Mouse (Mus musculus): Measurements from ENCODE around the gene Htra3.

Gene Htra3

DNA sequence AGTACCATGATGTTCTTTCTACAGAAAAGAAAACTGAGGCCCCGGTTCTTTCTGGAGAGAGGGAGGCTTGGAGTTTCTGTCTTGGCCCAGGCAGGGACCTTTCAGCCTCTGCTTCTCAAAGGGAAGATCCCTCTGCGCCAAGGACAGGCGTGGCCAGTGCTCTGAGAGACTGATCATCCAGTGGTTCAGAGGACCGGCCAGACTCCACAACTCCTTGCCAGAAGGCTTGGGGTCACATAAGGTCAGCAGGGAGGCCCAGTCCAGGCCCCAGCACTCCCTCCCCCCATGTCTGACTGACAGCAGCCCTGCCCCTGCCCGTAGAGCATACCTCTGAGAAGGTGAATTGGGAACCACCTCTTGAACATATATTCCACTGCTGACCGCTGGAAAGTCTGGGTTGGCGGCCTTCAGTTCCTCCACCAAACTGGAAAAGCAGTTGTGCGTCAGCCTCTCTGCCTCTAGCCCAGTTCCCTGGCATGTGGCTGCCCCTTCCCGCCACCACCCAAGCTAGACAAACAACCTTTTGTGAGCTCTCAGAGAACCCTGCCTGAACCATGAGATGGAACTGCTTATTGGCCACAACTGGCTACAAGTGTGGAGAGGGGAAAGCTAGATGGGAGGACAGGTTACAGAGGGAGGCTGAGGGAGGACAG is 25.7 kb downstream of the Htra3 start:
- no peak for DNase-seq (ENCODE audit: low read depth, low spot score)

DNA sequence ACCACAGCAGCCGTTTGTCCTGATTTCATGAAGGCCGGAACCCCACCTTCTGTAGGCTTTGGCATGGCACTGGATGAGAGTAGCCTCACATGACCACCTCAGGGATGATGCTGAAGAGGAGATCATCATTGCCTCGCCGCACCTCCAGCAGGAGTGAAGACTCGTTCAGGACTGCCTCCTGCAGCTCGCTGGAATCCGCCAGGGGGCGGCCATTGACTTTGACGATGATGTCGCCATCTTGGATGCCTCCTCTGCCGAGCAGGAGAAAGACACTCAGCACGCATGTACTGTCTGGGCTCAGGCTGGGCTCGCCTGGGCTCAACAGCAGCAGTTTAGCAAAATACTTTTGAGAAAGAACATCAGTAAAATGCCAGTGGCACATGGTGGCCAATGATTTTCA is 26.7 kb downstream of the Htra3 start:
- DNase-seq (ENCODE audit: low read depth, low spot score): no peak

DNA sequence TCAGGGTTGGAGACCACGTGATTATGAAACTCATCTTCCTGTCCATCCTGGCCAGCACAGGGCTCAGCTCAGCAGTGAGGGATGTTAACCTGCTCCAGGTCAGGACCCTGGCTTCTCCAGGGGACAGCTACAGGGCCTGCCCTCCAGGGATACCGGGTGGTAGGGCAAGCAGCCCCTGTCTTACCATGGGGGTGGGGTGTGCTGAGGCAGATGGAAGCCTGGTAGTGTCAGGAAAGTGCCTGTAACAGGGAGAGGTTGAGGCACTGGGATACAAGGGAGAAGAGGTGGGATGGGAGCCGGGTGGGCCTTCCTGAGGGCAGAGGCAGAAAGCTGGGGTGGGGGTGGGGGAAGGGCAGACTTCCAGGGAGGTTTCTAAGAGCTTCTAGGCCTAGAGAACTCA is 27.3 kb downstream of the Htra3 start:
- DNase-seq (ENCODE audit: low read depth, low spot score): no peak

DNA sequence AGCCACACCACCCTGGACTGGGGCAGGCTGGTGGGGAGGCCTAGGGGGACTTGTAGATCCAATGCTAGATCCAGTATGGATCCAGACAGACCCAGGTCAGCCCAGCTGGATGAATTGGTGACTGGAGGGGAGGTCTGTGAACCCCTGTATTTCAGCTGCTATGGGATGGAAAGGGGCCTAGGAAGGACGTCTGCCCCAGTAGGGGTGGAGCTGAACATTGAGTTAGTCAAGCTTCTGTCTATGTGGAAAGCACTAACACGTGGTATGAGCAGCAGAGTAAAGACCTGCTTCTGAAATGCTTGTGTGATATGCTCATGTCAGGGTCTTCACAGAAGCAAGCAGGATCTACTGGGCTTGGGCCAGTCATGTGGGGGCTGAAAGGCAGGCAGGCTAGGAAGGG is 31.4 kb downstream of the Htra3 start:
- no peak for DNase-seq (ENCODE audit: low read depth, low spot score)

DNA sequence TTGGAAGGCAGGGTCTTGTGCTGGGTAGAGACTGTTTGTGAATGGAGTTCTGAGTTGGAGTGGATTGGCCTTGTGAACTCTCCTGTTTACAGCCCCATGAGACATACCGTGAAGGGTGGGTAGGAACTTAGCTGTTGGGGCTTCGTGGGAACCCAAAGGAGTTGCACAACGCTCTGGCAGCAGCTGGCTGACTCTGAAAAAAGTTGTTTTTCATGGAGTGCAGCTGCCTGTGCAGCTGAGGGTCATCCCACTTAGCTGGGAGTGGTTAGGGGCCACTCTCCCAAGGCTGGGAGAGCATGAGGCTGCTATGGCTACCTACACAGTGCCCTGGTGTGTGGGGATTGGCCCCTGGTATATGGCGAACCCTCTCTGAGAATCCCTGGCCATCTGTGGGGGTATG is 32.0 kb downstream of the Htra3 start:
- no peak for DNase-seq (ENCODE audit: low read depth, low spot score)

DNA sequence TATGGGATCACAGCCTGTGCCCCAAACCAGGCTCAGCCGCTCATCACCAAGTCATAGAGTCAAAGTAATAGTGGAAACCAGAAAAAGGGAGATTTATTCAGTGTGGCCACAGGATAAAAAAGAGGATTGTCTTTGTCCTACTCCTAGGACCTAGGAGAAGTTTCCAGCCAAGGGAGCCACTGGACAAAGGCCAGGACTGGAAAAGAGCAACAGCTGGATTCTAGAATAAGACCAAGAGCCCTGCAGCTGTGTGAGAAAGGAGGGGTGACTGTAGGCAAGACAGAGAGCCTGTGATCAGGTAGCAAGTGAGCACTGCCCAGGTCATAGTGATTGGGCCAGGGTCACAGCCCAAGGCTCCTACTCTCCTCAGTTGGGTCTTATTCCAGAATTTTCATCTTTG is 32.7 kb downstream of the Htra3 start:
- no peak for DNase-seq (ENCODE audit: low read depth, low spot score)

DNA sequence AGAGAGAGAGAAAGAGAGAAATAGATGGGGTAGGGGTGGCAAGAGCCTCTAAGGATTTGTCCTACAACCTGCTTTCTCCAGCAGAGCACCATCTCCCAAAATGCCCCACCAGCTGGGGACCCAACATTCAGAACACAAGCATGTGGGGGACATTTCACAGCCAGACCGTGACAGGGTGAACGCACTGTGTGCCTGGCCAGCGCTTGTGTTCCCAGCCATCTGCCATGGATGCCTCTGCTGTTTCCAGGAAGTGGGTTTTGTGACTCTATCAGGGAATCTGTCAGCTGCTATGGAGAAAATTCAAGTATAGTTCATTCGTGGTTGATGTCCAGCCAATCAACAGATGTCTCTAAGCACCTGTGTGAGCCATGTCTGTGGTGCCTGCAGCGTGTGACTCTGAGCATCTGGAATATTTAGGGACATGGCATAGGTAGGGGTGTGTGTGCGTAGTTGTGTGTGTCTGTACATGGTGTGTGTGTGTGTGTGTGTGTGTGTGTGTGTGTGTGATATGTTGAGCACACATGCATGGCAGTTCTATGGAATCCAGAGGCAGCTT is 33.6 kb downstream of the Htra3 start:
- no peak for DNase-seq (ENCODE audit: low read depth, low spot score)

DNA sequence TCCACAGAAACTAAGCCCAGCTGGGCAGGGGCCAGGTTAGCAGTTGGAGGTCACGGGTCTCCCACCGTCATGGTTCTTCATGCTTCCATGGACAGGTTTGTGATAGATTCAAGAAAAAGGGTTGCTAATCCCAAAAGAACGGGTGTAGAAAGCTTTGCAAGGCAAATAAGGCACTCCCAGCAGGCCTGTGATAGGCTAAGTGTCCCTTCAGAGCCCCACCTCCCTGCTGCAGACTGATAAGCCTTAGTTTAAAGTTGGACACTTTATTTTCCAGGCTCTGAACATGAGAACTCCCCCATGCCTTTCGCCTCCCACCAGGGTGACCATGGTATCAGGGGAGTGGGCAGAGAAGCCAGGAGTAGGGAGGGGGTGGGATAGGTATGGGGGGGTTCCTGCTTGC is 35.5 kb downstream of the Htra3 start:
- no peak for DNase-seq (ENCODE audit: low read depth, low spot score)

DNA sequence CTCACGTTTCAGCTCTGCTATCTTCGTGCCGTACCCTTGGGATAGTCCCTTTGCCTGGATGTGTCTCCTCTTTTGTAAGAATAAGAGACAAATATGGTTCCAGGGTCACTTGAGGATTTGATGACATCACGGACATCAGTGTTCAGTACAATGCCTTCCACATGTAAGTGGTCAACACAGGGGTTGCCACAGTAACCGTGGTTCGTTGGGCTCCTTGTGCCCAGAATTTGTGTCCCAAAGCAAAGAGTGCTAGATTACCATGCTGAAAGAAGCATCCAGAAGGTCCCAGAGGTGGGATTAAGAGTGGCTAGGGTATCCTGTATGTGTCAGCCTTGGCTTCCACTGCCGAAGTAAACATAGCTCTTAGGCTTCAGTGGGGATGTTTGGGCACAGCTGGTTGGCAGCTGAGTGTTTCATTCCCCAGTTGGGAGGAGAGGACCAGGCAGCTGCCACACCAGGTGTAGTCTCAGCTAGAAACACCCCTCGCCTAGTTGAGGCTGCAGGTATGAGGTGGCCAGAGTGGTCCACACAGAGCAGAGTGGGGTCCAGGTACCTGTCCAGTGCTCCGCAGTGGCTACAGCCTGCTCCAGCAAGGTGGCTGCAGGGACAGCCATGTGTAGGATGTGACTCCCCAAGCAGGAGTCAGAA is 36.1 kb downstream of the Htra3 start:
- DNase-seq (ENCODE audit: low read depth, low spot score): no peak

DNA sequence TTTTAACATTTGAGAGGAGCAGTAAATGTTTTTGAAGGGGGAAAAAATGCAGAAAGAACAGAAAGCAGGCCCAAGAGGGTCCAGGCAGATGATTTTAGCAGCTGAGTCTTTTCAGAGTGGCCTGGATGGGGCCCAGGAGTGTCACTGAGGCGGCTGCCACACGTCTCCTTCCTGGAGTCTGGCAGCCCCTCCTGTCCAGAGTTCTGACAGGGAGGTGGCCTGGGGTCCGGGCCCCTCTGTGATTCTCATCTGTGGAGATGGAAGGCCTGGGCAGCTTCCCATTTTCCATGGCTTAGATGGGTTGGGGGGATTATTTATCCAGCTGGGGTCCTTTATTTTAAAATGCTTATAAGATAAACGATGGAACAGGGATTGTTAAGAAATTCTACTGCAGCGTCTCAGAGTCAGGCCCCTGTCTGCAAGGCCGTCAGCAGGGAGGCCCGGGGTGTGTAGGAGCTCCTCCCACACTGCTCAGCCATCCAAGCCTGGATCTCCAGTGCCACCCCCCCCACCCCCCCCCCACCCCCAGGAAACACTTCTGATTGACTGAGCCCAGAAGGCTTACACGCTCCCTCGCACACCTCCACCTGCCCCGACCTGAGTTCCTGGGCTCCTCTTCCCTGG is 37.5 kb downstream of the Htra3 start:
- DNase-seq (ENCODE audit: low read depth, low spot score): no peak

DNA sequence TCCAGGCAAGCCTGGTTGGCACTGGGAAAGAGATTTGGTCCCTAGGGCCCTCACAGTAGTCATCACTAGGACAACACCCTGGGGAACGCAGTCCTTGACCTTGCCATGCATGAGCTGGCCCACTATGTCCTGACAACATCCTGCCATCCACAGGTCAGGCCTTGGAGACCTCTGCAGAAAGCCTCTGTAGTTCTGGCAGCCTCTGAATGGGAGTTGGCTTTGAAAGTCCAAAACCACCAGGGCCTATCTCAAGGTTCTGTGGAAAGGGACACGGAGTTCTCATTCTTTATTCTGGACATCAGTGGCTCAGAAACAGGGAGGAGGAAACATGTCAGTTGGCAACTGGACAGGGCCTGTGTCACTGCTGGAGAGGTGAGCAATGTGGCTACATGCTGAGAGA is 43.6 kb downstream of the Htra3 start:
- no peak for DNase-seq (ENCODE audit: low read depth, low spot score)

DNA sequence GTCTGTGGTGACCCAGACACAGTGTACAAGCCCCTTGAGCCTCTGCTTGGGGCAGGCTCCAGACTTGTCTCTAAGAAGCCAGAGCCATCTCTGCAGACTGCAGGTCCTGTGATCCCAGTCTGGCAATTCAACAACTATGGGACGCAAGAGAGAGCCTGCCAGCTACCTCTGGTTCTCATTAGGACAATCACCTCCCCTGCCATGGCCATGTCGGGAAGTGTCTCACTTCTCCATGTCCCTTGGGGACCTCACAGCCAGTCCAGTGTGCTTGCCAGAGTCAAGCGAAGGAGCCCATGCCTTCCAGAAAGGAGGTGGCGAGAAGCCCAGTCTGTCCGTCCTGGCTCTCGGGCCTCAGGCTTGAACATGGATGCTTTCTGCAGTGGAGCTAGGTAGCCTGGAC is 46.7 kb downstream of the Htra3 start:
- DNase-seq (ENCODE audit: low read depth, low spot score): no peak

DNA sequence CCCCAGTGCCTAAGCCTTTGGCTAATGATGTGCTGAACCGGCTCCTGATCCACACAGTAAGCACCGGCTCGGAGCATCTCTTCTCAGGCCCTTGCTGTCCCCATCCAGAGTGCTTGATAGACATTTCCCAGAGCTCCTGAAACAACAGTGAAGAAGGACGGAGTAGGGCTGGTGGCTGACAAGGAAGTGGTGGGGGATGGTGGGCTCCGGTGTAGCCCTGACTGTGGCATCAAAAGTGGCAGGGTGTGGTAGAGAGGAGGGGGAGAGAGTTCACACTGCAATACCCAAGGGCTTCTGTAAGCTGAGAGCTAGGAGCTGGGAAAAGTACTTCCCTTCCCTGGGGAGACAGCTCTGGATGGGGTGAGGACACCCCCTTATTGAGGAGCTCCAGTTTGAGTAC is 47.8 kb downstream of the Htra3 start:
- DNase-seq (ENCODE audit: low read depth, low spot score): no peak

DNA sequence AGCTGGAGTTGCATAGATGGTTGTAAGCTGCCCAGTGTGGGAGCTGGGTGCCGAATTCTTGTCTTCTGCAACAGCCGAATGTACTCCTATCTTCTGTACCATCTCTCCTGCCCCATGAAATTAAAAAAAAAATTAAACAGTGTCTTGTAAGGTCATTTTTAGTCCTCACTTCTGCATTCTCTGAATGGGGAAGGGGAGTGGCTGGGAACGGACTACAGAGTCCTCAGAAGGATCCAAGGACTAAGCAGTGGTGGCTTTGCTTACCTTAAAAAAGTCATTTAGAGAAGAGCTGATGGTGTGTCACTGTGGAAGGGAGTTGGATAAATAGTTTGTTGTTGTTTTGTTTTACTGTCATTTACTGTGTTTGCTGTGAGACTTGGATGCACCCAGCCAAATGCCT is 48.4 kb downstream of the Htra3 start:
- no peak for DNase-seq (ENCODE audit: low read depth, low spot score)

DNA sequence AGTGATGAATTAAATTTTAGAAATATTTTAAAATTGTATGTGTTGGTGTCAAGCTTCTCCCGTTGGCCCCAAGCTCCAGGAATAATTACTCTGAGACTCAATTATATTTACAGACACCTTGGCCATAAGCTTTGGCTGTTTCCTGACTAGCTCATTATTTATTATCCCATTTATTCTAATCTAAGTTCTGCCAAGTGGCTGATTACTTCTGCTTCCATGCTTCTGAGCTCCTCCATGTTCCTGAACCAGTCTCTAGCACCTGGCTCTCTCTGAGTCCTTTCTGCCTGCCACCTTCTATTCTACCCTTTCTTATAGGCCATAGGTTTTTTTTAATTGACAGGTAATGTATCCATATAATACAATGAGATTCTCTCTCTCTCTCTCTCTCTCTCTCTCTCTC is 48.9 kb downstream of the Htra3 start:
- DNase-seq (ENCODE audit: low read depth, low spot score): no peak

DNA sequence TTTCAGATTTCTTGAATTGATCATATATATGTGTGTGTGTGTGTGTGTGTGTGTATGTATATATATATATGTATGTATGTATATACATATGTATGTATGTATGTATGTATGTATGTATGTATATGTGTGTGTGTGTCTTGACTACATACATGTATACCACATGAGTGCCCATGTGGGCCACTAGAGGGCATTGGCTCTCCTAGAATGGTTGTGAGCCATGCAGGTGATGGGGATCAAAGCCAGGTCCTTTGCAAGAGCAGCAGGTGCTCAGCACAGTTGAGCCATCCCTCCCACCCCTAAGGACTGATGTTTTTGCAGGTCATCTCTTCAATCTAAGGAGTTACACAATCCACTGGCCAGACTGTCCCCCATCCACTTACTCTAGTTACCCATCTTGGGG is 50.2 kb downstream of the Htra3 start:
- DNase-seq (ENCODE audit: low read depth, low spot score): no peak

DNA sequence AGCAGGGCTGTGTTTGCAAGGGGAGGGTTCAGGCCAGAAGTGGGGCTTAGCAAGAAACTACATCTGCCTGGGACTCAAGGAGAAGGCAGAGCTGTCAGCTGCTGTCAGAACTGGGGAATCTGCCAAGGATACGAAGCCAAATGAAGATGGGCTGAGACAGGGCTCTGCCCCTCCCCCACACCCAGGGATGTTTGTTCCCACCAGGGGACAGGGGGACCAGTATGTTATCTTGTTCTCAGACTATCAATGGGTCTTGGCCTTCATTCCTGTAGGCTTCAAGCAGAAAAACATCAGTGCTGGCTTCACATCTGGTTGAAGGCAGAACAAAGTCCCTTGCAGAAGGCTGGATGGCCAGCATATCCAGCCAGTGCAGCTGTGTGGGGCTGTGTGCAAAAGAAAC is 50.9 kb downstream of the Htra3 start:
- no peak for DNase-seq (ENCODE audit: low read depth, low spot score)

DNA sequence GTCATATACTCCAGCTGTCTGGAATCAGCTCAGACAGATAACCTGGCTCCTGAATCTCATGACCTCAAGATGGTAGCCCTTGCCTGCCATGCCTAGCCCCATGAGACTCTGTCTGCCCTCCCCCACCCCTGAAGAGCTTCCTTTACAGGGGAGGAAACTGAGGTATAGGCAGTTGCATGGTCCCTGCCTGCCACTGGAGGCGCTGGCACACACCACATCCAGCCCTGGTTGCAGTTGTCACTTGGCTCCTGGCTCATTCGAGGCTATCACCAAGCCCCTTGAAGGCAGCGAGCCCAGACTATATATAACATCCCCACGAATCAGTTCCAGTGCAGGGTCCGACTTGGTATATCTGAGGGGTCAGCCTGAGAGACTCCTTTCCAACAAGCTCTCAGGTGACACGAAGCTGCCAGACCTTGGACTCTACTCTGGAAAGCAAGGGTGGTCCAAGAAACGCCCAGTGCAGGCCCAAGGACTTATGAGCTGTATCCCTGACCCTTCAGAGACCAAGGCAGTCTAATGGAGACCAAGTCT is 52.2 kb downstream of the Htra3 start:
- DNase-seq (ENCODE audit: low read depth, low spot score): no peak

DNA sequence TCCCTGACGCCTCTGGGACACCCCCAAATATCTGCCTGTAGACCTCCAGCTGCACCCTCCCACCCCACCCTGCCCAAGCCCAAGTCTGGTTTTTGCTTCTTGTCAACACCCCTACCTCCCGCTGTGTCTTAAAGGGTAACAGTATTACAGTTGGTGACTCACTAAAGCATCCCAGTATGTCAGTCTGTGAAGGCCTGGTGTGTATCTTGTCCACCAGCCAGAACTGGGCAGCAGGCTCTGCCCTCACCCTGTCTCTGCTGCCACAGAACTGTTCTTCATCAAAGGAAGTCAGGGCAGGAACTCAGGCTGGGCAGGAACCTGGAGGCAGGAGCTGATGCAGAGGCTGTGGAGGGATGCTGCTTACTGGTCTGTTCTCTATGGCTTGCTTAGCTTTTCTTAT is 53.2 kb downstream of the Htra3 start:
- no peak for DNase-seq (ENCODE audit: low read depth, low spot score)

DNA sequence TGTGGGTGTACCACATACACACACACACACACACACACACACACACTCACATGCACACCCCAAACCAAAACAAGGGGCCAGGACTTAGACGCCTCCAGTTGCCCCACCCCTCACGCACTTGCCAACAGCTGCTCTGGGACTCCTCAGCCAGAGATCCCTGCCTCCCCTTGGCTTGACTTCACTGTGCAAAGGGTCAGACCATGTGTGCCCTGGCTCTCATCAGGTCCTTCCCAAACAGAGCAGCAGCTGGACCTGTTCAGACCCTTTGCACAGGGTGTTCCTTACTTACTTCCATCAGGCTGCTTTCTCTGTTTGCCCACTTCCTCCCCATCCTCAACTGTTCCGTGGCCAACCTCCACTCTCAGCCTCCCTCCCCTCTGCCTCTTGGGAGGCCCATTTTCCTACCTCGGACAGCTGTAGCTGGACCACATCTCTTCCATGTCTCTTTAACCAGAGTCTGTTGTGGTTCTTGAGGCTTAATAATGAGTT is 54.8 kb downstream of the Htra3 start:
- no peak for DNase-seq (ENCODE audit: low read depth, low spot score)

DNA sequence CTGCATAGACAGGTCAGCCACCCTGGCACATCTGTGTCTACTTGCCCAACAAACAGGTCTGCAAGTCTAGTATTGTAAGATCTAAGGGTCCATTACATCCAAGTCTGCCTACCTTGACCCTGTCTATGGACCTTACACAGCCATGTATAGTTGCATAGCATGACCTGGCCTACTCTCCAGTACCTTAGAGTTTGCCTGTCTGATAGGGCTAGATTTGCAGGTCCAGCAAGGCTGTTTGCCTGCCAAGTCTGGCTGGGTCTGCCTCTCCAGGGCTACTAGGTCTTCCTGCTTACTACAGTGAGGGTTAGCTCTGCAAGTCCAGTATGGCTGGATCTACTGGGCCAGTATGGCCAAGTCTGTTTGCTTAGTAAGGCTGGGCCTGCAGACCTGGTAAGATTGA is 55.8 kb downstream of the Htra3 start:
- DNase-seq (ENCODE audit: low read depth, low spot score): no peak

DNA sequence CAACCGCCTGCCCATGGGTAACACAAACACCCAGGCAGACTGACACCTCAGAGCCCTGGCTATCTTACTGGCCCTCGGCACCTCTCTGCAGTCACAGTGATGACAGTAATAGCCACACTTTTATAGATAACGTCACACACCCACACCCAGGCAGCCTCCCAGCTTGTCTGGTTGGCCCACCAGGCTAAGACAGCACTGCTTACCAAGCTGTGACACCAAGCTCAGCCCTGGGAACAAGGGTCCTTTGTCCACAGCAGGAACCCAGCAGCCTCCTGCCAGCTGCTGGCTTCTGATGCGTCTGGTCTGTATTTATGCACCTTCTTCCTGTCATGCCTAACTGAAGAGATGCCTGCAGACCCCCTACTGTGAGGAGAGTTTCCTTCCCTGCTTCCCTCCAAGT is 58.5 kb downstream of the Htra3 start:
- DNase-seq (ENCODE audit: low read depth, low spot score): no peak

DNA sequence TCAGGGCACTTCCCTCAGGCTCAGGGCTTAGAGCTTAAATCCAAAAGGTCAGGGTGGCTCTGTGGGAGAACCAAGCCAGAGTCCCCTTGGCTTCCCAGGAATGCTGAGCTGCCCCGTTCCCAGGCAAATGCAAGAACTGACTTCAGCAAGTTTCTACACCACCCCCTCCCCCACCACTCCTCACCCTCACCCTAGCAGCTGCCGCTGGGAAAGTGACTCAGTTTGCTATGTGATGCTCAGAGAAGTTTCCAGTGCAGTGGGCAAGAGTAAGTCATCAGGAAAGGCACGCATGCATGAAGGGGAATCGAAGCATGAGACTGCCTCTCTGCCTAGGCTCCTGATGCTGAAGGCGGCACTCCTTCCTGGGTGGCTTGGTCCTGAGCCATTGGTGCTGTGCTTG is 62.6 kb downstream of the Htra3 start:
- DNase-seq (ENCODE audit: low read depth, low spot score): no peak

All from CD4-positive helper T cell, adult 2 months (primary cell).